Mouse (Mus musculus) hindbrain, postnatal 0 days (tissue): ENCODE results near the gene Lysmd2. TPM values are rescaled to one million over a fixed set of nuclear protein-coding genes. Genes with fewer than 3 reads are reported as not detected.
"Not testable (repeated sequence)": the region's sequence is repeated elsewhere in the genome, so short reads cannot be mapped to it uniquely, and the experiment has no call there.

ENCODE experiments used
- ATAC-seq: fragments of 200-750 bp; cut with Nextera tagmentation; 2 replicates; pipeline ENCODE4 v1.8.0; 2017; ENCODE audit warnings: mild to moderate bottlenecking, moderate TSS enrichment, moderate library complexity
- DNase-seq: peaks from one replicate; pipeline ENCODE4 v3.0.0-alpha.2; 2015; ENCODE audit warnings: low spot score
- H3K27ac ChIP-seq: fragments of 300-500 bp; sonication (generic); 2 replicates; pipeline ENCODE4 v1.5.1; 2014; ENCODE audit warnings: mild to moderate bottlenecking
- H3K27me3 ChIP-seq: fragments of 300-500 bp; sonication (generic); 2 replicates; pipeline ENCODE4 v1.6.1; 2014; ENCODE audit warnings: low read length, mixed read lengths; ENCODE audit not compliant: insufficient read depth
- H3K36me3 ChIP-seq: fragments of 300-500 bp; sonication (generic); 2 replicates; pipeline ENCODE4 v1.6.1; 2014; ENCODE audit warnings: low read length, mixed read lengths; ENCODE audit not compliant: insufficient read depth
- H3K4me1 ChIP-seq: fragments of 300-500 bp; sonication (generic); 2 replicates; pipeline ENCODE4 v1.6.1; 2014; ENCODE audit warnings: antibody characterized with exemption, low read length, mixed read lengths; ENCODE audit not compliant: insufficient read depth
- H3K4me2 ChIP-seq: fragments of 300-500 bp; sonication (generic); 2 replicates; pipeline ENCODE4 v1.6.1; 2014; ENCODE audit warnings: low read depth, mild to moderate bottlenecking, low read length, moderate library complexity, mixed read lengths
- H3K4me3 ChIP-seq: fragments of 300-500 bp; sonication (generic); 2 replicates; pipeline ENCODE4 v1.5.1; 2014; ENCODE audit warnings: low read length
- H3K9ac ChIP-seq: fragments of 300-500 bp; sonication (generic); replicated peaks from 2 replicates; pipeline ENCODE4 v1.6.1; 2014; ENCODE audit warnings: mild to moderate bottlenecking, low read length, moderate library complexity, mixed read lengths
- H3K9me3 ChIP-seq: fragments of 300-500 bp; sonication (generic); 2 replicates; pipeline ENCODE4 v1.6.1; 2016; ENCODE audit warnings: low read length, mixed read lengths
- CTCF ChIP-seq: IDR thresholded peaks from 2 replicates; pipeline ENCODE4 v1.5.1; 2016; ENCODE audit warnings: antibody characterized with exemption, control low read depth, low read depth
- WGBS: fragments of 180-500 bp; shearing (Covaris S2); extraction: QIAGEN DNeasy Blood & Tissue Kit; methylation state at CpG from one replicate; pipeline ENCODE4 v1.1.7; 2014; 5-methylcytosine and 5-hydroxymethylcytosine counted together
- polyA plus RNA-seq: library from polyadenylated mRNA; unstranded; fragments of >200 nt; fragmentation: Nextera tagmentation; extraction: Ambion mirVana; gene quantifications from 2 replicates; pipeline ENCODE4 v1.2.1, GENCODE M21; 2015
- total RNA-seq: library from RNA; depleted of rRNA; stranded (reverse); fragments of >200 nt; gene quantifications from 2 replicates; pipeline ENCODE4 v1.2.3, GENCODE M21; 2014

Gene Lysmd2
- total and polyA plus RNA-seq, 2 experiments from 2014 or later: 37.3 to 39.7 TPM

DNA sequence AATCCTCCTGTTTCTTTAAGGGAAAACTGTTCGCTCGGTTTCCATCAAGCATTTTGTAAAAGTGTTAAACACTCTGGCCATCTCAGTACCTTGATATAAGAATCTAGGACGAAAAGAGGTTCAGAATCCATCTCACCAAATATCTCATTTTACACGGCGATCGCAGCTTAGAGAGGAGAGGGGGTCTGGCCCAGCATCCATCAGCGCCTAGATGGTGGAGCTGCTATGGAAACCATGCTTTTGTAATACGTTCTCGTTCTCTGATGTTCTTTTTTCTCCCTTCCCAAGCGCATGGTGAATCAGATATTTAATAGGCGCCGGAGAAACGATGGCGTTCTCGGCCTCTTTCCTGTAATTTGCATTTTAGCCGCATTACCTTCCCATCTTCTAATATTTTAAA lies 15.6 kb upstream of the Lysmd2 start:
- Histone ChIP-seq H3K36me3 (no peaks in the 10 kb centered on the region), H3K4me3 (peak overlapping the region; percentile 88), H3K27ac (peak overlapping the region; percentile 95), H3K4me1 (no peaks in the 10 kb centered on the region), H3K27me3 (no peaks in the 10 kb centered on the region), H3K9me3 (no peaks in the 10 kb centered on the region), H3K9ac (peak overlapping the region; percentile 90), H3K4me2 (peak overlapping the region; percentile 69)
- WGBS: 6% methylated on average over 16 of the region's 16 CpGs
- ATAC-seq: no peak
- TF ChIP-seq CTCF: no peak
- peak; percentile 58 for DNase-seq

DNA sequence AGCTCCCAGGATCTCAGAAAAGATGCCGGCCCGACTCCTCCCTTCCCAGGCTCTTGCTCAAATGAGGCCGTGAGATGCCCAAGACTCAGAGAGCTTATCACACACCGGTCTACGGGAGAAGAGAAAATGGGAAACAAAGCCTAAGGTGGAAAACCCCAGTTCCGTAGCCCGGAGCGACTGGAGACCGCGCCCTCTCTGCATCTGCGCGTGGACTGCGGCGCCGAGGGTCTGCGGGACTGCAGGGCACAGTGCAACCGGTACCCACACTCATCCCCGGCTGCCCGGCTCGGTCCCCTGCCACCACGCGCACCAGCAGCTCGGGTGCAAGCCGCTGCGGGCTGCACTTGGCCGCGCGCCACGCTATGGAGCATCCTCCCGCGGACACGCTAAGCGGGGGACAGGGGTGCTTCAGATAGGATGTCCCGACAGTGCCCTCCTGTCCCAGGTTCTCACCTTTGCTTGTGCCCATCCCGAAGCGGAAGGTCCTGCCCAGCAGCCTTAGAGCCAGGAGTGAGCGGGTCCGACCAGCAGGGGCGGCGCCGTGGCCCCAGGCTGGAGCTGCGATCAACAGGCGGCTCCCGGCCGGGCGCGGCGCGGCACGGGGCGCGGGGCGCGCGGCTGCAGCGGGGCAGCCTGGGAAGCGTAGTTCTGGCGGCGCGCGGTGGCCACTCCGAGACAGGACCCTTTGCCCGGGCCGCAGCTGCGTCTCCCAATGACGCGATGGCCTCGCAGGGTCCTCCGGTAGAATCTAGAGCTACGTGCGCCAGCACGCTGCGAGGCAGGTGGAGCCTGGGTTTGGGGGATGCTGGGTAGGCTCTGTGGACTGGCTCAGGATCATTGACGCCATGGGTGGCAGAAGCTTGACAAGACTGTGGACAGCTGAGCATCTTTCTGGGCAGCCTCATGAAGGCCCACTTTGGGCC lies 14.7 kb upstream of the Lysmd2 start, which contains the start of gene Tmod2:
Tmod2 (minus strand) TSS at position 755 of the 923 bp plus-strand sequence.
- peak within 1 kb of the TSS; percentile 69 for H3K4me2 ChIP-seq
- H3K9ac ChIP-seq: peak within 1 kb of the TSS; percentile 90
- TF ChIP-seq CTCF: peak; percentile 43
- peak; percentile 90 for DNase-seq
- ATAC-seq: peak; percentile 94
- 2% methylated on average over 74 of the region's 74 CpGs for WGBS
- no peaks in the 10 kb centered on the region for H3K9me3 ChIP-seq
- H3K4me1 ChIP-seq: no peaks in the 10 kb centered on the region
- H3K27me3 ChIP-seq: no peaks in the 10 kb centered on the region
- no peaks in the 10 kb centered on the region for H3K36me3 ChIP-seq
- H3K4me3 ChIP-seq: peak within 1 kb of the TSS; percentile 88
- H3K27ac ChIP-seq: peak within 1 kb of the TSS; percentile 95

DNA sequence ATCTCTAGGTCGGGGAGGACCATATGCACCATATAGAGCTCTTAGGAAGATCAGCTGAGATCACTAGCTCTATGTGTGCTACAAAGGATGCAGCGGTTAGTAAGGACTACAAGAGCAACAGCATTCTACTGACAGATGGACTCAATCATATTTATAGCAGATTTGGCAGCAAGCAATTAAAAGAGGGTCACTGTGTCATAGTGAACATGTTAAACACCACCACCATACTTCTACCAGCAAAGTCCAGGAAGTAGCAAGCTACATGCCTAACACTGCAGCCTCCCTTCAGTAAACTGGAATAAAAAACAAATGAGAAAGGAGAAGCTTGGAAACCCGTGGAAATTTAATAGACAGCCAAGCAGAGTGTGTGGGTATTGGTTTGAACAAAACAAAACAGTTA lies 9.0 kb upstream of the Lysmd2 start:
- Histone ChIP-seq H3K27me3 (no peaks in the 10 kb centered on the region), H3K4me1 (no peaks in the 10 kb centered on the region), H3K9ac (no peak overlapping the region), H3K36me3 (no peaks in the 10 kb centered on the region), H3K27ac (no peak overlapping the region), H3K4me3 (no peak overlapping the region), H3K9me3 (no peaks in the 10 kb centered on the region), H3K4me2 (no peak overlapping the region)
- 85% methylated on average over 3 of the region's 3 CpGs for WGBS
- TF ChIP-seq CTCF: no peak
- no peak for DNase-seq
- ATAC-seq: no peak

DNA sequence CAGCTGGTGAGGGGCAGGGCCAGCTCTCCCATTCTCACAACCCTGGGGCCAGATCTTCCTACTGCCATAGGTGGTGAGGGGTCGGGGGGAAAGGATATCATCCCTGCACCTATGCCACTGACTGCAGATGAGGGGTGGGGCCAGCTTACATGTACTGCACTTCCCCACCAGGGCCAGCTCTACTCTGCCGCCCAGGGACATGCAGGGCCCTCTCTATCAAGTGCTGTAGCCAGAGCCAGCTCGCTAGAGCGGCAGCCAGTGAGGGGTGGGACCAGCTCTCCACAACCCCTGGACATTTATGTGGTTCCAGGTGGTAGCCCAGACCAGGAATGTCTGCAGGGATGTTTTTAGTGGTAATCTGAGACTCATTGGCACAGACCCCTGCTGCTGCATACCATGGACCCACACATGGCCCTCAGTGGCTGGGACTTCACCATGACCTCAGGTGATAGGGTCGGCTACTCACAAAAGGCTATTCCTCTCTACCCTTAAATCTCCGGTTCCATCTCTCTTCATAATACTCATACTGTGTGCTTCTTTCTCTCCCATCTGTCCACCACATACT lies 6.6 kb upstream of the Lysmd2 start:
- DNase-seq: no peak
- Histone ChIP-seq H3K9me3 (no peaks in the 10 kb centered on the region), H3K4me3 (no peak overlapping the region), H3K4me2 (no peak overlapping the region), H3K27me3 (no peaks in the 10 kb centered on the region), H3K4me1 (no peaks in the 10 kb centered on the region), H3K36me3 (no peaks in the 10 kb centered on the region), H3K27ac (no peak overlapping the region), H3K9ac (no peak overlapping the region)
- WGBS: 89% methylated on average over 6 of the region's 6 CpGs
- no peak for TF ChIP-seq CTCF
- 0 out of 2 replicates have a peak, but pooled peaks have one; percentile 27 for ATAC-seq

DNA sequence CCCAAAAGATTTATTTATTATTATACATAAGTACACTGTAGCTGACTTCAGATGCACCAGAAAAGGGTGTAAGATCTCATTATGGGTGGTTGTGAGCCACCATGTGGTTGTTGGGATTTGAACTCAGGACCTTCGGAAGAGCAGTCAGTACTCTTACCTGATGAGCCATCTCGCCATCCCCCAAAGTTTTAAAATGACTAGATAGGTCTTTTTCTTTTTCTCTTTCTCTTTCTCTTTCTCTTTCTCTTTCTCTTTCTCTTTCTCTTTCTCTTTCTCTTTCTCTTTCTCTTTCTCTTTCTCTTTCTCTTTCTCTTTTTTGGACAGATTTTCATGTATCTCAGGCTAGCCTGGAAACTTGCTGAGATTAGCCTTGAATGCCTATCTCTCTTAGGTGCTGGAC lies 5.8 kb upstream of the Lysmd2 start:
- not testable (repeated sequence) for DNase-seq, ATAC-seq
- WGBS: 90% methylated on average over 2 of the region's 2 CpGs

DNA sequence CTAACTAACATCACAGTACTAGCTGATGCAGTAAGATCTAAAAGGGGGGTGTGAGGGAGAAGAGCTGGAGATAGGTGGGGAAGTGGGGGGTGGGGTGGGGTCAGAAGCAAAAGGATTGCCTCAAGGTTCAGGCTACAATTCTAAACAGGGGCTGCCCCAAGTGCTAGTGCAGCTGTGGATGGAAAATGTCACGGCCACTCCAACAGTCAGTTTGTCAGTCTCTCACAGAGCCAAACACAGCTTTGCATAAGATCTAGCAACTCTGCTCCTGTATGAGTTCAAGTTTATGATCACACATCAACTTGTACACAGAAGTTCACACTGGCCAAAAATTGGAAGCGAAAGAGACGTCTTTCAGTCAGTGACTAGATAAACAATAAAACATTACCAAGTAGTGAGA lies 4.1 kb upstream of the Lysmd2 start:
- Histone ChIP-seq H3K9me3 (no peaks in the 10 kb centered on the region), H3K9ac (no peak overlapping the region), H3K36me3 (no peaks in the 10 kb centered on the region), H3K4me1 (0 out of 2 replicates have a peak, but pooled peaks cover 2% of the 10 kb centered on the region), H3K4me3 (no peak overlapping the region), H3K27ac (no peak overlapping the region), H3K27me3 (no peaks in the 10 kb centered on the region), H3K4me2 (no peak overlapping the region)
- WGBS: 93% methylated on average over 3 of the region's 3 CpGs
- TF ChIP-seq CTCF: no peak
- ATAC-seq (no peak), DNase-seq (no peak)

More for the DNA sequence above, 5.8 kb upstream of the Lysmd2 start:
- not testable (repeated sequence) for H3K27me3 ChIP-seq, H3K4me3 ChIP-seq, H3K9ac ChIP-seq, H3K27ac ChIP-seq, H3K4me2 ChIP-seq, H3K36me3 ChIP-seq, H3K4me1 ChIP-seq, H3K9me3 ChIP-seq
